Mouse (Mus musculus) limb, embryonic 11.5 days (tissue): Measurements from ENCODE around the gene Duox1. TPM values are rescaled to one million over a fixed set of nuclear protein-coding genes. Genes with fewer than 3 reads are reported as not detected.
A peak's percentile ranks its signal among the peaks of the same experiment; 100 is the strongest.

Source experiments
- ATAC-seq: fragments of 200-750 bp; cut with Nextera tagmentation; 2 replicates; pipeline ENCODE4 v1.8.0; 2017; ENCODE audit warnings: low read depth; ENCODE audit not compliant: insufficient number of reproducible peaks, low FRiP score, low TSS enrichment
- DNase-seq: peaks from one replicate; pipeline ENCODE4 v3.0.0-alpha.2; 2015; ENCODE audit warnings: low spot score
- H3K27ac ChIP-seq: fragments of 300-500 bp; sonication (generic); replicated peaks from 2 replicates; pipeline ENCODE4 v1.5.1; 2014; ENCODE audit warnings: low read depth, mild to moderate bottlenecking, low read length
- H3K27me3 ChIP-seq: fragments of 300-500 bp; sonication (generic); 2 replicates; pipeline ENCODE4 v1.6.1; 2014; ENCODE audit warnings: mild to moderate bottlenecking, low read length, mixed read lengths; ENCODE audit not compliant: control insufficient read depth, insufficient read depth
- H3K36me3 ChIP-seq: fragments of 300-500 bp; sonication (generic); 2 replicates; pipeline ENCODE4 v1.6.1; 2014; ENCODE audit warnings: mild to moderate bottlenecking, low read length, moderate library complexity, mixed read lengths; ENCODE audit not compliant: control insufficient read depth, insufficient read depth
- H3K4me1 ChIP-seq: fragments of 300-500 bp; sonication (generic); 2 replicates; pipeline ENCODE4 v1.6.1; 2014; ENCODE audit warnings: low read length, mixed read lengths; ENCODE audit not compliant: control insufficient read depth, insufficient read depth
- H3K4me2 ChIP-seq: fragments of 300-500 bp; sonication (generic); 2 replicates; pipeline ENCODE4 v1.6.1; 2014; ENCODE audit warnings: low read depth, mild to moderate bottlenecking, moderate library complexity; ENCODE audit not compliant: severe bottlenecking
- H3K4me3 ChIP-seq: fragments of 300-500 bp; sonication (generic); 2 replicates; pipeline ENCODE4 v1.5.1; 2014; ENCODE audit warnings: low read depth, low read length
- H3K9ac ChIP-seq: fragments of 300-500 bp; sonication (generic); 2 replicates; pipeline ENCODE4 v1.6.1; 2014; ENCODE audit warnings: mild to moderate bottlenecking, low read length
- H3K9me3 ChIP-seq: fragments of 300-500 bp; sonication (generic); 2 replicates; pipeline ENCODE4 v1.6.1; 2016; ENCODE audit warnings: low read length; ENCODE audit not compliant: control insufficient read depth
- WGBS: fragments of 180-500 bp; shearing (Covaris S2); extraction: QIAGEN DNeasy Blood & Tissue Kit; methylation state at CpG from one replicate; pipeline ENCODE4 v1.1.7; 2014; 5-methylcytosine and 5-hydroxymethylcytosine counted together
- polyA plus RNA-seq: library from polyadenylated mRNA; unstranded; fragments of >200 nt; fragmentation: Nextera tagmentation; extraction: Ambion mirVana; gene quantifications from 2 replicates; pipeline ENCODE4 v1.2.1, GENCODE M21; 2014

Gene Duox1
- polyA plus RNA-seq, 1 experiment from 2014 or later, result 0.04 TPM

- Histone ChIP-seq H3K27me3 (no peaks in the 10 kb centered on the region), H3K4me2 (no peak overlapping the region), H3K9ac (no peak overlapping the region), H3K27ac (no peak overlapping the region), H3K9me3 (no peaks in the 10 kb centered on the region), H3K36me3 (no peaks in the 10 kb centered on the region), H3K4me1 (peaks cover 24% of the 10 kb centered on the region), H3K4me3 (no peak overlapping the region)
- DNase-seq (no peak), ATAC-seq (no peak)
- WGBS, result 25% methylated on average over 10 of the region's 10 CpGs
Measured at GRCm38 (mm10) chr2:122370101-122370750, 54.8 kb downstream of the Duox1 start.

- 71% methylated on average over 3 of the region's 3 CpGs for WGBS
- H3K4me1 ChIP-seq, result peaks cover 11% of the 10 kb centered on the region
- no peak for ATAC-seq
- H3K36me3 ChIP-seq, result no peaks in the 10 kb centered on the region
- no peak overlapping the region for H3K4me2 ChIP-seq
- no peak overlapping the region for H3K9ac ChIP-seq
- H3K27me3 ChIP-seq, result no peaks in the 10 kb centered on the region
- DNase-seq, result no peak
- no peak overlapping the region for H3K4me3 ChIP-seq
- no peaks in the 10 kb centered on the region for H3K9me3 ChIP-seq
- H3K27ac ChIP-seq, result no peak overlapping the region
Measured at GRCm38 (mm10) chr2:122372067-122372466, 56.6 kb downstream of the Duox1 start.

GRCm38 (mm10) chr2:122372541-122372940 is 57.1 kb downstream of the Duox1 start:
- Histone ChIP-seq H3K4me3 (no peak overlapping the region), H3K4me1 (peaks cover 6% of the 10 kb centered on the region), H3K27me3 (no peaks in the 10 kb centered on the region), H3K27ac (no peak overlapping the region), H3K4me2 (no peak overlapping the region), H3K36me3 (no peaks in the 10 kb centered on the region), H3K9ac (no peak overlapping the region), H3K9me3 (no peaks in the 10 kb centered on the region)
- no peak for DNase-seq
- no peak for ATAC-seq
- 91% methylated on average over 1 of the region's 1 CpGs for WGBS

- no peak overlapping the region for H3K4me3 ChIP-seq
- 83% methylated on average over 5 of the region's 5 CpGs for WGBS
- ATAC-seq (no peak), DNase-seq (no peak)
- no peaks in the 10 kb centered on the region for H3K36me3 ChIP-seq
- H3K27ac ChIP-seq, result no peak overlapping the region
- H3K4me2 ChIP-seq, result no peak overlapping the region
- H3K9ac ChIP-seq, result no peak overlapping the region
- no peaks in the 10 kb centered on the region for H3K9me3 ChIP-seq
- no peaks in the 10 kb centered on the region for H3K27me3 ChIP-seq
- H3K4me1 ChIP-seq, result peaks cover 4% of the 10 kb centered on the region; the same call in 1 of the 2 replicates
Measured at GRCm38 (mm10) chr2:122374012-122374411, 58.5 kb downstream of the Duox1 start.

- ATAC-seq (no peak), DNase-seq (no peak)
- H3K4me3 ChIP-seq, result peak overlapping the region; percentile 27
- H3K4me1 ChIP-seq, result no peaks in the 10 kb centered on the region; the same call in 1 of the 2 replicates
- H3K27ac ChIP-seq, result no peak overlapping the region
- H3K27me3 ChIP-seq, result no peaks in the 10 kb centered on the region
- H3K9me3 ChIP-seq, result no peaks in the 10 kb centered on the region
- peak overlapping the region; percentile 40 for H3K4me2 ChIP-seq
- no peaks in the 10 kb centered on the region for H3K36me3 ChIP-seq
- WGBS, result 26% methylated on average over 23 of the region's 23 CpGs
- peak overlapping the region; percentile 17; the same call in 1 of the 2 replicates for H3K9ac ChIP-seq
Measured at GRCm38 (mm10) chr2:122374666-122375331, 59.3 kb downstream of the Duox1 start.

GRCm38 (mm10) chr2:122375391-122375991 is 60.0 kb downstream of the Duox1 start:
- H3K4me3 ChIP-seq, result peak overlapping the region; percentile 56
- H3K9ac ChIP-seq, result peak overlapping the region; percentile 71
- no peaks in the 10 kb centered on the region for H3K9me3 ChIP-seq
- H3K4me1 ChIP-seq, result no peaks in the 10 kb centered on the region
- peak overlapping the region; percentile 69 for H3K4me2 ChIP-seq
- no peaks in the 10 kb centered on the region for H3K27me3 ChIP-seq
- peak overlapping the region; percentile 71 for H3K27ac ChIP-seq
- DNase-seq, result peak; percentile 94
- under 1% methylated on average over 32 of the region's 32 CpGs for WGBS
- H3K36me3 ChIP-seq, result no peaks in the 10 kb centered on the region
- ATAC-seq, result peak; percentile 84

GRCm38 (mm10) chr2:122376041-122376561 is 60.6 kb downstream of the Duox1 start:
- no peaks in the 10 kb centered on the region for H3K4me1 ChIP-seq
- peak; percentile 74 for DNase-seq
- peak overlapping the region; percentile 71 for H3K9ac ChIP-seq
- H3K4me2 ChIP-seq, result peak overlapping the region; percentile 69
- H3K27me3 ChIP-seq, result no peaks in the 10 kb centered on the region
- peak overlapping the region; percentile 71 for H3K27ac ChIP-seq
- H3K36me3 ChIP-seq, result no peaks in the 10 kb centered on the region
- peak overlapping the region; percentile 56 for H3K4me3 ChIP-seq
- no peaks in the 10 kb centered on the region for H3K9me3 ChIP-seq
- under 1% methylated on average over 22 of the region's 22 CpGs for WGBS
- no peak for ATAC-seq

- no peaks in the 10 kb centered on the region for H3K9me3 ChIP-seq
- peak; percentile 90 for ATAC-seq
- H3K4me3 ChIP-seq, result peak overlapping the region; percentile 61
- WGBS, result under 1% methylated on average over 28 of the region's 28 CpGs
- peak overlapping the region; percentile 36 for H3K4me2 ChIP-seq
- H3K9ac ChIP-seq, result peak overlapping the region; percentile 68
- 0 out of 2 replicates have a peak overlapping the region, but pooled peaks have one; percentile 25 for H3K27ac ChIP-seq
- no peaks in the 10 kb centered on the region for H3K36me3 ChIP-seq
- DNase-seq, result peak; percentile 99
- H3K4me1 ChIP-seq, result no peaks in the 10 kb centered on the region
- no peaks in the 10 kb centered on the region for H3K27me3 ChIP-seq
Measured at GRCm38 (mm10) chr2:122377215-122377674, 61.8 kb downstream of the Duox1 start.
